10 mouse cellular contexts compared by ENCODE assay signal in the genomic region with DNA sequence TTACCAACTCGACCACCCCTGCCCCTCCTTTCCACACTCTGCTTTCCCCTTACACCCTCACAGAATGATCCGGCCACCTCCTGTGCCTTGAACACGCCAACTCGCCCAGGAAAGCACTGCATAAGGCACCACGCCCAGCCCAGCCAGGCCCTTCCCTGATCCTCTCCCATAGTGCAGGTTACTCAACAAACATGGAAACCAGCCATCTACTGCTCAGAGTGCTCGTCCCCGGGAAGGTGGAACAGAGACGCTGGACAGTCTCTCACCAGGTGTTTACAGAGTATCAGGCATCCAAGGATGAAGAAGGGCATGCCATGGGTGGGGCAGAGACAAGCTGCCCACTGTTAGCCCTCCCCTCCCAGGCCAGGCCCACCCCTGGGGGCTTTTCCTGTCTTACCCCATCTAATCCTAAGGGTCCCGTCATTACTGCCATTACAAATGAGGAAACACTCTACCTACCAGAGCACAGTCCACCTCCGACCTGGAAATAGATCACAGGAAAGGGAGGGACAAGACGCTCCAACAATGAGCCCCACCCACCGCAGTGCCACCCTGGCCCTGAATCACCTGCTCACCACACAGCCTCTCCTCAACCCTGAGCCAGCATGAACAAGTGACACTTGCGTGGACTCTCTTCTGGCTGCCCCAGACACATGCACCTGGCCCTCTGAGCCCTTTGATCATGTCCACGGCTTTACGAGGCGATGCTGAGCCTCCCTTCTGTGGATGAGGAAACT. TPM values are rescaled to one million over a fixed set of nuclear protein-coding genes. Genes with fewer than 3 reads are reported as not detected.
A peak's percentile ranks its signal among the peaks of the same experiment; 100 is the strongest.
DNase-seq lines count a peak whose midpoint lies in the region; ATAC-seq and TF ChIP-seq lines count a peak whose summit lies in the region.
"Had no signal": no experiment of that assay in that cellular context is flagged by ENCODE, and none has a peak within 500 bp of the region (broad histone marks: within the 10 kb centered on the region; RNA-seq: fewer than 3 reads in every experiment).

No protein-coding gene starts in this region.

- ATAC-seq in kidney, embryonic 16.5 days (ENCODE audit: low FRiP score, low TSS enrichment), result no peak
- ATAC-seq: intestine, embryonic 15.5 days had no signal

- H3K27ac ChIP-seq in spleen, adult 2 months (ENCODE audit: insufficient read depth, low read length), result peak overlapping the region; percentile 96
- peak overlapping the region; percentile 84 for H3K27ac ChIP-seq in small intestine, adult 2 months (ENCODE audit: insufficient read depth, low read depth, low read length)
- H3K27ac ChIP-seq in kidney, embryonic 16.5 days (ENCODE audit: low read length), result no peak overlapping the region

- no peaks in the 10 kb centered on the region for H3K27me3 ChIP-seq in spleen, adult 2 months (ENCODE audit: control insufficient read depth, insufficient read depth, low read length)
- H3K27me3 ChIP-seq in small intestine, adult 2 months (ENCODE audit: control insufficient read depth, insufficient read depth, low read length), result no peaks in the 10 kb centered on the region
- no peaks in the 10 kb centered on the region for H3K27me3 ChIP-seq in kidney, embryonic 16.5 days (ENCODE audit: insufficient read depth, low read length)
- H3K27me3 ChIP-seq: heart, embryonic 15.5 days; intestine, embryonic 15.5 days had no signal

- peak; percentile 61 for DNase-seq in cerebellum, adult 11-12 months
- no peak for DNase-seq in cerebellum, adult 11 months
- no peak for DNase-seq in spleen, adult 2 months (ENCODE audit: low read depth in 1 of 2, low spot score in 2 of 2)
- DNase-seq in spleen, adult 12 weeks (ENCODE audit: low spot score), result no peak
- DNase-seq in cerebellum, postnatal 36 days, result peak; percentile 57 to 74
- DNase-seq in heart, adult 9 months (ENCODE audit: low spot score in 2 of 2), result no peak

- TF ChIP-seq CTCF in spleen, adult 2 months (IDR thresholded peaks at IDR 0.05; ENCODE audit: extremely low read depth, insufficient read depth, insufficient read length, insufficient replicate concordance), result no peak
- no peak for TF ChIP-seq CTCF in small intestine, adult 2 months (IDR thresholded peaks at IDR 0.05; ENCODE audit: extremely low read depth, insufficient read length, insufficient replicate concordance, low read depth, low read length)

- no peaks in the 10 kb centered on the region for H3K9me3 ChIP-seq in kidney, embryonic 16.5 days (ENCODE audit: low read length)
- H3K9me3 ChIP-seq: heart, embryonic 15.5 days; intestine, embryonic 15.5 days had no signal

- WGBS in spleen, adult 2 months, result 73% methylated on average over 16 of the region's 16 CpGs
- 40% methylated on average over 16 of the region's 16 CpGs for WGBS in small intestine, adult 2 months
- 76% methylated on average over 16 of the region's 16 CpGs for WGBS in kidney, embryonic 16.5 days

- no peak overlapping the region for H3K9ac ChIP-seq in kidney, embryonic 16.5 days (replicated peaks; ENCODE audit: low read length)
- H3K9ac ChIP-seq: heart, embryonic 15.5 days; intestine, embryonic 15.5 days had no signal

- H3K36me3 ChIP-seq in spleen, adult 2 months (ENCODE audit: control insufficient read depth, insufficient read depth, low read length), result peaks cover 36% of the 10 kb centered on the region
- H3K36me3 ChIP-seq in small intestine, adult 2 months (ENCODE audit: control insufficient read depth, insufficient read depth, low read length), result peaks cover 70% of the 10 kb centered on the region
- peaks cover 26% of the 10 kb centered on the region for H3K36me3 ChIP-seq in kidney, embryonic 16.5 days (ENCODE audit: insufficient read depth, low read length)

- peaks cover 47% of the 10 kb centered on the region for H3K4me1 ChIP-seq in spleen, adult 2 months (ENCODE audit: control insufficient read depth, insufficient read depth, insufficient read length)
- H3K4me1 ChIP-seq in small intestine, adult 2 months (ENCODE audit: control insufficient read depth, insufficient read depth, insufficient read length, low read length), result peaks cover 48% of the 10 kb centered on the region
- H3K4me1 ChIP-seq in kidney, embryonic 16.5 days (ENCODE audit: insufficient read depth, low read length), result no peaks in the 10 kb centered on the region

- H3K4me3 ChIP-seq in spleen, adult 2 months (ENCODE audit: extremely low read depth, insufficient read depth, insufficient read length), result peak overlapping the region; percentile 50
- peak overlapping the region; percentile 40 for H3K4me3 ChIP-seq in small intestine, adult 2 months (ENCODE audit: low read depth, low read length)
- no peak overlapping the region for H3K4me3 ChIP-seq in kidney, embryonic 16.5 days (ENCODE audit: low read length)
- H3K4me3 ChIP-seq: heart, embryonic 15.5 days; intestine, embryonic 15.5 days had no signal

- no peak overlapping the region for H3K4me2 ChIP-seq in kidney, embryonic 16.5 days (replicated peaks; ENCODE audit: low read depth, low read length)
- H3K4me2 ChIP-seq: heart, embryonic 15.5 days had no signal

- no peak for TF ChIP-seq POLR2A in spleen, adult 2 months (IDR thresholded peaks at IDR 0.05; ENCODE audit: low read depth, low read length)
- no peak for TF ChIP-seq POLR2A in small intestine, adult 2 months (IDR thresholded peaks at IDR 0.05; ENCODE audit: low read depth, low read length)

RNA-seq across cellular contexts. Expression of gene Dedd2, which starts 14.2 kb away (rescaled TPM):
- polyA plus RNA-seq in spleen, adult 2 months (2012; rRNA removed), result 75.5 and 77.0 TPM in 2 replicates
- polyA plus RNA-seq in small intestine, adult 2 months (2012; rRNA removed), result 44.2 and 135 TPM in 2 replicates
- polyA plus RNA-seq in kidney, embryonic 16.5 days (2015; fragmentation: Nextera tagmentation; extraction: Ambion mirVana), result 12.0 and 13.2 TPM in 2 replicates

RNA-seq across cellular contexts. Expression of gene Zfp526, which starts 15.0 kb away (rescaled TPM):
- 14.4 and 16.4 TPM in 2 replicates for polyA plus RNA-seq in spleen, adult 2 months (2012; rRNA removed)
- 5.8 and 8.7 TPM in 2 replicates for polyA plus RNA-seq in small intestine, adult 2 months (2012; rRNA removed)
- 2.7 and 3.0 TPM in 2 replicates for polyA plus RNA-seq in kidney, embryonic 16.5 days (2015; fragmentation: Nextera tagmentation; extraction: Ambion mirVana)

RNA-seq across cellular contexts. Expression of gene Pou2f2, which starts 26.7 kb away (rescaled TPM):
- 61.7 and 83.3 TPM in 2 replicates for polyA plus RNA-seq in spleen, adult 2 months (2012; rRNA removed)
- 2.9 and 6.9 TPM in 2 replicates for polyA plus RNA-seq in small intestine, adult 2 months (2012; rRNA removed)
- polyA plus RNA-seq in kidney, embryonic 16.5 days (2015; fragmentation: Nextera tagmentation; extraction: Ambion mirVana), result 0.40 and 0.99 TPM in 2 replicates

RNA-seq across cellular contexts. Expression of gene Gsk3a, which starts 31.4 kb away (rescaled TPM):
- polyA plus RNA-seq in spleen, adult 2 months (2012; rRNA removed), result 106 and 125 TPM in 2 replicates
- 77.7 and 163 TPM in 2 replicates for polyA plus RNA-seq in small intestine, adult 2 months (2012; rRNA removed)
- polyA plus RNA-seq in kidney, embryonic 16.5 days (2015; fragmentation: Nextera tagmentation; extraction: Ambion mirVana), result 9.0 and 9.9 TPM in 2 replicates

RNA-seq across cellular contexts. Expression of gene Erf, which starts 44.3 kb away (rescaled TPM):
- polyA plus RNA-seq in spleen, adult 2 months (2012; rRNA removed), result 17.2 and 21.3 TPM in 2 replicates
- 15.8 and 37.1 TPM in 2 replicates for polyA plus RNA-seq in small intestine, adult 2 months (2012; rRNA removed)
- 12.5 and 15.2 TPM in 2 replicates for polyA plus RNA-seq in kidney, embryonic 16.5 days (2015; fragmentation: Nextera tagmentation; extraction: Ambion mirVana)

Comparison
In these comparisons a context has a peak if more than half of its experiments do, and no peak if none do; other contexts are left out.
1. DNase-seq: peak in cerebellum, adult 11-12 months (single experiment) and cerebellum, postnatal 36 days (2 of 2); none in cerebellum, adult 11 months (single experiment), spleen, adult 2 months (0 of 2), spleen, adult 12 weeks (single experiment) and heart, adult 9 months (0 of 2).